In the genomic region with DNA sequence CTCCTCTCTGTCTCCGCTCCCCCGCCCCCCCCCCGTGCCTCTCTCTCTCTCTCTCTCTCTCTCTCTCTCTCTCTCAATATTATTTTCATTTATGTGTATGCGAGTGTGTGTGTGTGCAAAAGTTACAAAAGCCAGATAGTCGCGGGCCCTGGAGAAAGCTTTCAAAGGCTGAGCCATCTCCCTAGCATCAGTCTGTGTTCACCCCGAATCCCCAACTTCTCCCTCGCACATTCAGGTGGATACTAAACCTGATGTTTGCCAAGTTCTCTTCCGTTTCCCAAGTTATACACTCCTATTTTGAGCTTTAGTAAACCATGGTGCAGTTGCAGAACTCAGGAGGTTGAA, we compare ENCODE assay signal across 7 mouse cellular contexts. TPM values are rescaled to one million over a fixed set of nuclear protein-coding genes. Genes with fewer than 3 reads are reported as not detected.
DNase-seq lines count a peak whose midpoint lies in the region; ATAC-seq and TF ChIP-seq lines count a peak whose summit lies in the region.

No protein-coding gene starts in this region.

- H3K36me3 ChIP-seq in neural tube, embryonic 11.5 days (ENCODE audit: control insufficient read depth, insufficient read depth, low read length) = no peaks in the 10 kb centered on the region
- no peaks in the 10 kb centered on the region for H3K36me3 ChIP-seq in forebrain, embryonic 15.5 days
- H3K36me3 ChIP-seq in liver, embryonic 11.5 days (ENCODE audit: control insufficient read depth, insufficient read depth, low read length) = no peaks in the 10 kb centered on the region
- H3K36me3 ChIP-seq in stomach, postnatal 0 days (ENCODE audit: control insufficient read depth, insufficient read depth, low read length) = no peaks in the 10 kb centered on the region

- H3K27me3 ChIP-seq in neural tube, embryonic 11.5 days (ENCODE audit: control insufficient read depth, insufficient read depth, low read length) = no peaks in the 10 kb centered on the region
- no peaks in the 10 kb centered on the region for H3K27me3 ChIP-seq in forebrain, embryonic 15.5 days
- H3K27me3 ChIP-seq in liver, embryonic 11.5 days (replicated peaks; ENCODE audit: control insufficient read depth, insufficient read depth, low read length) = no peaks in the 10 kb centered on the region
- H3K27me3 ChIP-seq in stomach, postnatal 0 days (ENCODE audit: control insufficient read depth, insufficient read depth, low read length) = no peaks in the 10 kb centered on the region

- ATAC-seq in neural tube, embryonic 11.5 days (ENCODE audit: insufficient read depth, low FRiP score, low TSS enrichment) = peak; percentile 40; the same call in 1 of the 2 replicates
- peak; percentile 60 for ATAC-seq in forebrain, embryonic 15.5 days (replicated peaks)
- no peak for ATAC-seq in liver, embryonic 11.5 days (replicated peaks; ENCODE audit: low FRiP score)
- peak; percentile 51; the same call in 1 of the 2 replicates for ATAC-seq in stomach, postnatal 0 days (ENCODE audit: low FRiP score, low TSS enrichment)
- ATAC-seq in megakaryocyte-erythroid progenitor cell, adult 5-6 weeks (replicated peaks; ENCODE audit: low FRiP score, low TSS enrichment, poor library complexity, severe bottlenecking) = no peak

- peak overlapping the region; percentile 36 for H3K4me2 ChIP-seq in neural tube, embryonic 11.5 days (ENCODE audit: low read depth)
- H3K4me2 ChIP-seq in forebrain, embryonic 15.5 days (replicated peaks) = peak overlapping the region; percentile 68
- peak overlapping the region; percentile 62 for H3K4me2 ChIP-seq in liver, embryonic 11.5 days
- H3K4me2 ChIP-seq in stomach, postnatal 0 days (replicated peaks; ENCODE audit: low read depth) = peak overlapping the region; percentile 55

- 25% methylated on average over 7 of the region's 9 CpGs for WGBS in neural tube, embryonic 11.5 days
- 17% methylated on average over 6 of the region's 9 CpGs for WGBS in forebrain, embryonic 15.5 days
- 23% methylated on average over 7 of the region's 9 CpGs for WGBS in liver, embryonic 11.5 days
- WGBS in stomach, postnatal 0 days = 6% methylated on average over 8 of the region's 9 CpGs

- no peak for TF ChIP-seq EP300 in stomach, postnatal 0 days (optimal IDR thresholded peaks at IDR 0.05)

- H3K27ac ChIP-seq in neural tube, embryonic 11.5 days (ENCODE audit: low read depth, low read length) = no peak overlapping the region
- H3K27ac ChIP-seq in forebrain, embryonic 15.5 days (replicated peaks) = no peak overlapping the region
- no peak overlapping the region for H3K27ac ChIP-seq in liver, embryonic 11.5 days (ENCODE audit: low read depth, low read length)
- no peak overlapping the region for H3K27ac ChIP-seq in stomach, postnatal 0 days (replicated peaks)

- no peak for TF ChIP-seq CTCF in stomach, postnatal 0 days (IDR thresholded peaks at IDR 0.05; ENCODE audit: low read depth)

- DNase-seq in neural tube, embryonic 11.5 days (ENCODE audit: low spot score) = no peak
- no peak for DNase-seq in neural tube, embryonic 10.5 days (ENCODE audit: extremely low spot score, low spot score)
- DNase-seq in liver, embryonic 11.5 days (ENCODE audit: low spot score) = no peak
- DNase-seq in stomach, postnatal 0 days (ENCODE audit: low spot score) = no peak
- no peak for DNase-seq in retina, embryonic 14.5 days (ENCODE audit: low spot score)

- H3K4me1 ChIP-seq in neural tube, embryonic 11.5 days (ENCODE audit: control insufficient read depth, insufficient read depth, low read length) = no peaks in the 10 kb centered on the region
- H3K4me1 ChIP-seq in forebrain, embryonic 15.5 days = peaks cover 6% of the 10 kb centered on the region
- 0 out of 2 replicates have a peak, but pooled peaks cover 2% of the 10 kb centered on the region for H3K4me1 ChIP-seq in liver, embryonic 11.5 days (replicated peaks; ENCODE audit: control insufficient read depth, insufficient read depth, low read length)
- no peaks in the 10 kb centered on the region for H3K4me1 ChIP-seq in stomach, postnatal 0 days (replicated peaks; ENCODE audit: control insufficient read depth, insufficient read depth)

- peak overlapping the region; percentile 30 for H3K4me3 ChIP-seq in neural tube, embryonic 11.5 days (ENCODE audit: low read depth, low read length)
- peak overlapping the region; percentile 43 for H3K4me3 ChIP-seq in forebrain, embryonic 15.5 days
- peak overlapping the region; percentile 23 for H3K4me3 ChIP-seq in liver, embryonic 11.5 days (ENCODE audit: low read depth, low read length)
- H3K4me3 ChIP-seq in stomach, postnatal 0 days (ENCODE audit: low read depth, low read length) = peak overlapping the region; percentile 42

- no peaks in the 10 kb centered on the region for H3K9me3 ChIP-seq in neural tube, embryonic 11.5 days (ENCODE audit: control insufficient read depth, low read length)
- no peaks in the 10 kb centered on the region for H3K9me3 ChIP-seq in forebrain, embryonic 15.5 days
- no peaks in the 10 kb centered on the region for H3K9me3 ChIP-seq in liver, embryonic 11.5 days (ENCODE audit: control insufficient read depth, low read length)
- no peaks in the 10 kb centered on the region for H3K9me3 ChIP-seq in stomach, postnatal 0 days (ENCODE audit: control insufficient read depth, low read length)

- H3K9ac ChIP-seq in neural tube, embryonic 11.5 days (ENCODE audit: low read length) = no peak overlapping the region; the same call in 1 of the 2 replicates
- peak overlapping the region; percentile 48 for H3K9ac ChIP-seq in forebrain, embryonic 15.5 days (replicated peaks)
- H3K9ac ChIP-seq in liver, embryonic 11.5 days (ENCODE audit: low read depth, low read length) = peak overlapping the region; percentile 40; the same call in 1 of the 2 replicates
- peak overlapping the region; percentile 54 for H3K9ac ChIP-seq in stomach, postnatal 0 days (ENCODE audit: low read length)

RNA-seq across cellular contexts. Expression of a gene that starts 0.3 kb away (rescaled TPM):
- polyA plus RNA-seq in neural tube, embryonic 11.5 days (2014; fragmentation: Nextera tagmentation; extraction: Ambion mirVana) = 0.34 and 0.45 TPM in 2 replicates
- polyA plus RNA-seq in forebrain, embryonic 15.5 days (2015; fragmentation: Nextera tagmentation; extraction: Ambion mirVana) = 0.72 and 0.93 TPM in 2 replicates
- 0.08 and 0.19 TPM in 2 replicates for polyA plus RNA-seq in liver, embryonic 11.5 days (2014; fragmentation: Nextera tagmentation; extraction: Ambion mirVana)
- 0.44 and 0.46 TPM in 2 replicates for polyA plus RNA-seq in stomach, postnatal 0 days (2015; fragmentation: Nextera tagmentation; extraction: Ambion mirVana)
- not detected in 2 replicates for total RNA-seq in megakaryocyte-erythroid progenitor cell, adult 5-6 weeks (2014; fragmentation: Nextera tagmentation)
- 0.11 TPM in 1 of 2 replicates, not detected in the other for total RNA-seq in megakaryocyte-erythroid progenitor cell, adult 5-6 weeks (2017)

RNA-seq across cellular contexts. Expression of a gene that starts 15.6 kb away (rescaled TPM):
- polyA plus RNA-seq in neural tube, embryonic 11.5 days (2014; fragmentation: Nextera tagmentation; extraction: Ambion mirVana) = 104 and 110 TPM in 2 replicates
- 103 and 114 TPM in 2 replicates for polyA plus RNA-seq in forebrain, embryonic 15.5 days (2015; fragmentation: Nextera tagmentation; extraction: Ambion mirVana)
- 57.4 and 59.7 TPM in 2 replicates for polyA plus RNA-seq in liver, embryonic 11.5 days (2014; fragmentation: Nextera tagmentation; extraction: Ambion mirVana)
- 108 and 109 TPM in 2 replicates for polyA plus RNA-seq in stomach, postnatal 0 days (2015; fragmentation: Nextera tagmentation; extraction: Ambion mirVana)
- total RNA-seq in megakaryocyte-erythroid progenitor cell, adult 5-6 weeks (2014; fragmentation: Nextera tagmentation) = 35.2 and 38.9 TPM in 2 replicates
- 53.7 and 73.3 TPM in 2 replicates for total RNA-seq in megakaryocyte-erythroid progenitor cell, adult 5-6 weeks (2017)

Comparison
In these comparisons a context has a peak if more than half of its experiments do, and no peak if none do; other contexts are left out.
1. ATAC-seq: peak in neural tube, embryonic 11.5 days (single experiment), forebrain, embryonic 15.5 days (single experiment) and stomach, postnatal 0 days (single experiment); none in liver, embryonic 11.5 days (single experiment) and megakaryocyte-erythroid progenitor cell, adult 5-6 weeks (single experiment).
2. Peak in every context shown above with its lines, with median percentiles within 50 percentile points of each other: H3K4me2 ChIP-seq and H3K4me3 ChIP-seq.